Mouse (Mus musculus) bone marrow macrophage, adult 2 months (primary cell): Measurements from ENCODE around the gene Tbc1d10b.

Source experiments
- CTCF ChIP-seq: IDR thresholded peaks from 2 replicates; pipeline ENCODE4 v1.5.1; 2012; ENCODE audit warnings: low read depth, mild to moderate bottlenecking, low read length, moderate library complexity
- POLR2A ChIP-seq: IDR thresholded peaks from 2 replicates; pipeline ENCODE4 v1.6.1; 2012; ENCODE audit warnings: mild to moderate bottlenecking, low read depth, low read length, borderline replicate concordance

GRCm38 (mm10) chr7:127213485-127213884 lies 5.2 kb upstream of the Tbc1d10b start:
- TF ChIP-seq CTCF (peak; percentile 69), POLR2A (no peak)
